Mouse (Mus musculus): ENCODE results near the gene Lbx2. TPM values are rescaled to one million over a fixed set of nuclear protein-coding genes. Genes with fewer than 3 reads are reported as not detected.

Lbx2 gene
- polyA plus RNA-seq (2015; fragmentation: Nextera tagmentation; extraction: Ambion mirVana) = 0.81 and 0.91 TPM in 2 replicates

DNA sequence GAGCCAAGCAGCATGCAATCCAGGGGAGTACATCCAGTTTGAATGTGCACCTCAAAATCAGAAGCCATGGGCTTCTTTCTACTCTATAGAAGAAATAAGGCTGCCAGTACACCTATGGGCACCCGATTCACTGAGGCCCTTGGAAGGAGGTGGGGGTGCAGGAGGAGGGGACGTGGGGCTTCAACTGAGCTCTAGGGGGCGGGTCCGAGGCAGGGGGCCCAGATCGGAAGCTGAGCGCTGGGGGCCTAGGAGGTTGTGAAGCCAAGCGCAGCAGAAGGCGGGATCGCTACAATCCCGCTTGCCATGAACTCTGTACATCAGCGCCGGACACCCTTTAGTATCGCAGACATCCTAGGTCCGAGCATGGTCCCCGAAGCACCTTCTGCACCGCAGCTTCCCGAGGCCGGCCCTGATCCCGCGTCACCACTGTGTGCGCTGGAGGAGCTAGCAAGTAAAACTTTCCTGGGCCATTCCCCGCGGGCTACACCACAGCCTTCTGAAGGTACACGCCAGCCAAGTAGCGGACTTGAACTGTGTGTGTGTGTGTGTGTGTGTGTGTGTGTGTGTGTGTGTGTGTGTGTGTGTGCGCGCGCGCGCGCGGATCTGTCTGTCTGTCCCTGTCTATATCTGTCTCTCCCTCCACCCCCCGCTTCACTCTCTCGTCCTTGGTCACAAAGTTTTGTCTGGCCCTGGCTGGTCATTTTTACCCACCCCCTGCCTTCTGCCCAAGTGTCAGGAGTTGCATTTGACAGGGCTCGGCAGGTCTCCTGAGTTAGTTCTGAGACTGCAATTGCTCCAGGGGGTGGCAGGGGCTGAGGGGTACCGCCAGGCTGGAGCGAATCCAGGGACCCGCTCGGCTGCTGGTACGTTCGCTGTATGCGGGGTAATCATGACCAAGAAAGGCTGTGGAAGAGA lies at the start of gene Lbx2:
Gene Lbx2, plus strand, starts transcription at position 247 of the 915 bp plus-strand sequence.
- 2% methylated on average over 40 of the region's 42 CpGs for WGBS
- no peaks in the 10 kb centered on the region for H3K9me3 ChIP-seq
- no peak for ATAC-seq (ENCODE audit: low FRiP score, low read depth)
- peak within 1 kb of the TSS; percentile 37 for H3K4me3 ChIP-seq
- peaks cover 13% of the 10 kb centered on the region for H3K36me3 ChIP-seq
- no peak within 1 kb of the TSS for H3K27ac ChIP-seq
- H3K4me2 ChIP-seq (replicated peaks) = peak within 1 kb of the TSS; percentile 64
- H3K4me1 ChIP-seq = peaks cover 43% of the 10 kb centered on the region
- H3K27me3 ChIP-seq = peaks cover 95% of the 10 kb centered on the region
- peak within 1 kb of the TSS; percentile 54 for H3K9ac ChIP-seq

DNA sequence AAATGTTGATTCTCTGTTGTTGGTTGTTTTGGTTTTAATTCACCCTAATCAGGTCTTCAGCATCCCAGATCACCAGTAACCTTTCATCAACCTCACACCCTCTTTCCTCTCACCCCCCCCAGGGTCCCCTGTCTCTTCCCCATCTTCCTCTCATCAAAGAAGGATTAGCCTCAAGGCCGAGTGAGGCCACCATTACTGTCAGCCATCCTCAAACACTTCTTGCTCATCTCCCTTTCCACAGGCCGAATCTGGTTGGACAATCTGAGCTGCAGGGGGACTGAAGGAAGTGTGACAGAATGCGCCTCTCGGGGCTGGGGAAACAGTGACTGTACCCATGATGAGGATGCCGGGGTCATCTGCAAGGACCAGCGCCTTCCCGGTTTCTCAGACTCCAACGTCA lies 49.0 kb upstream of the Lbx2 start:
- H3K4me1 ChIP-seq = peaks cover 34% of the 10 kb centered on the region
- WGBS = 78% methylated on average over 8 of the region's 8 CpGs

DNA sequence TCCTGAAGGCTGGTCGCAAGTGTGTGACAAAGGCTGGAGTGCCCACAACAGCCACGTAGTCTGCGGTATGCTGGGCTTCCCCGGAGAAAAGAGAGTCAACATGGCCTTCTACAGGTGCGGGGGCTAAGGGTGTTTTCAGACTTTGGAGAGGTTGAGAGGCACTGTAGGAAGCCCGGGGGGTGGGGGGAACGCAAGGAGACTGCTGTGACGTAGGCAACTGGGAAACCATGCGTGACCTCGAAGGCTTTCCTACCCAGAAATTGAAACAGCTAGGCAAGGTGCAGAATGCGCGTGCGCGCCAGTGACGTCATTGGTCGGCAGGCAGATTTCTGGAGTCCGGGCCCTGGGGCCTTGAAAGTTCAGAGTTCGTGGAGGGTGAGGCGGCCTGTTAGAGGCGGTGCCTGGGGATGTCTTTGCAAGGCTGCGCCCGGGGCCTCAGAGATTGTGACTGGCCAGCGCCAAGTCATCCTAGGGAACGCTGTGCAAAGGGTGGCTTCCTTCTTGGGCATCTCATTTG lies 47.6 kb upstream of the Lbx2 start:
- Histone ChIP-seq H3K9me3 (no peaks in the 10 kb centered on the region), H3K9ac (peak overlapping the region; percentile 53; the same call in 1 of the 2 replicates), H3K27ac (no peak overlapping the region), H3K4me2 (replicated peaks) (peak overlapping the region; percentile 63), H3K36me3 (peaks cover 8% of the 10 kb centered on the region; the same call in 1 of the 2 replicates), H3K27me3 (no peaks in the 10 kb centered on the region), H3K4me1 (peaks cover 29% of the 10 kb centered on the region), H3K4me3 (peak overlapping the region; percentile 30)
- 10% methylated on average over 24 of the region's 24 CpGs for WGBS
- 0 out of 2 replicates have a peak, but pooled peaks have one; percentile 25 for ATAC-seq (ENCODE audit: low FRiP score, low read depth)

More for the DNA sequence above, 49.0 kb upstream of the Lbx2 start:
- Histone ChIP-seq H3K4me2 (replicated peaks) (no peak overlapping the region), H3K27me3 (peaks cover 4% of the 10 kb centered on the region), H3K27ac (no peak overlapping the region), H3K4me3 (no peak overlapping the region), H3K9me3 (no peaks in the 10 kb centered on the region), H3K36me3 (peaks cover 8% of the 10 kb centered on the region; the same call in 1 of the 2 replicates), H3K9ac (no peak overlapping the region)
- ATAC-seq (ENCODE audit: low FRiP score, low read depth) = no peak

DNA sequence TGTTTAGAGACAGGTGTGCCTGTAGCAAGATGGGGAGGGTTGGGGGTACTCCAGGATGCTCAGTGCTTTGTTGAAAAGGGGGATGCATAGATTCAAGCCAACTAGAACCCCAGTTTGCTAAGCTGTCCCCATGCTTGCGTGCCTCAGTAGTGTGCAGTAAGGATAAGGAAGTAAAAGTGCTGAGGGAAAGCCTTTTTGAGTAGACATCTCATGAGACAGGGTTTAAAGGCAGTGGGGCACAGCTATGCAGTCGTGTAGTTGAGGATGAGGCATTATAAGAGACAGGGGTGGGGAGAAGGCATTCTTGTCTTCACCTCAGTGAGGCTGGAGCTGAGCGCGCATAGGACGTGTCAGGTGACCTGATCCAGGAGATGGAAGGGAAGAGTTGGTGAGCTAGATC lies 45.6 kb upstream of the Lbx2 start:
- peaks cover 13% of the 10 kb centered on the region for H3K4me1 ChIP-seq
- H3K4me2 ChIP-seq (replicated peaks) = no peak overlapping the region
- peaks cover 16% of the 10 kb centered on the region for H3K36me3 ChIP-seq
- no peaks in the 10 kb centered on the region for H3K9me3 ChIP-seq
- 77% methylated on average over 5 of the region's 5 CpGs for WGBS
- ATAC-seq (ENCODE audit: low FRiP score, low read depth) = no peak
- no peak overlapping the region for H3K4me3 ChIP-seq
- H3K27ac ChIP-seq = no peak overlapping the region
- H3K9ac ChIP-seq = no peak overlapping the region; the same call in 1 of the 2 replicates
- H3K27me3 ChIP-seq = no peaks in the 10 kb centered on the region

DNA sequence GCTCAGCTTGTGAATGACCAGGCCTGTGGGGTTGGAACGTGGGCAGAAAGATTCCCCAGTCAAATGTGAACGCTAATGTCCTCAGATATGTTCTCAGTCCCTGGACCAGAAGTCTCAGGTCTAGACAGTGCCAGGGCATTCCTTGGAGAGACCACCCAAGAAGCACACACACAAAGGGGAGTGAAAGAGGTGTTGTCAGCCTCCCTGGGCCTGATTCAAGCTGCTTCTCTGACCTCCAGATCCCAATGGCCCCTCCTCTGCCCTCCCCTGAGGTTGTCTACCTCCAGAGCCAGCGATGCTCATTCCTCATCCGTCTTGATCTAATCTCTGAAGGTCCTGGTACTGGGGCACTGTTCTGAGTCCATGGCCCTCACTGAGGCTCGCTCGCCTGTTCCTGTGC lies 42.6 kb upstream of the Lbx2 start:
- Histone ChIP-seq H3K27ac (no peak overlapping the region), H3K4me1 (peaks cover 4% of the 10 kb centered on the region), H3K27me3 (no peaks in the 10 kb centered on the region), H3K4me2 (replicated peaks) (no peak overlapping the region), H3K9me3 (no peaks in the 10 kb centered on the region), H3K9ac (0 out of 2 replicates have a peak overlapping the region, but pooled peaks have one; percentile 25), H3K36me3 (peaks cover 16% of the 10 kb centered on the region), H3K4me3 (no peak overlapping the region)
- ATAC-seq (ENCODE audit: low FRiP score, low read depth) = no peak
- WGBS = 69% methylated on average over 6 of the region's 6 CpGs

DNA sequence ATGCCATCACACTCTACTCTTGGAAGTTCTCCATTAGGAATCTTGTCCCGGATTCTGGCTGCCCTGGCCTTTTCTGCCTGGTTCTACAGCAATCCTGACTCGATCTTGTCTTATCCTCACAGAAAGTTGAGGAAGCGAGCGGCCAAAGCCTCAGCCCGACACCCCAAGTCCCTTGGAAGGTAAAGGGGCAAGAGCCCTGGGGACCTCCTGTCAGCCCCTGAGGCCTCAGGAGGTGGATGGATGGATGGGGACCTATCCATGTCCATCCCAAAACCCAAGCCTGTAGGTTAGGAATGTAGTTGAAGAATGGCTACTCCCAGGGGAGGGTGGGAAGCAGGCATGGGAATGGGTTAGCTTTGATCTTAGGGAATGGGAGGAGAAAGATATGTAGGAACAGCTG lies 42.2 kb upstream of the Lbx2 start:
- Histone ChIP-seq H3K4me2 (replicated peaks) (no peak overlapping the region), H3K9ac (0 out of 2 replicates have a peak overlapping the region, but pooled peaks have one; percentile 25), H3K27me3 (no peaks in the 10 kb centered on the region), H3K4me1 (no peaks in the 10 kb centered on the region), H3K27ac (no peak overlapping the region), H3K9me3 (no peaks in the 10 kb centered on the region), H3K4me3 (no peak overlapping the region), H3K36me3 (peaks cover 21% of the 10 kb centered on the region)
- WGBS = 86% methylated on average over 5 of the region's 5 CpGs
- no peak for ATAC-seq (ENCODE audit: low FRiP score, low read depth)

DNA sequence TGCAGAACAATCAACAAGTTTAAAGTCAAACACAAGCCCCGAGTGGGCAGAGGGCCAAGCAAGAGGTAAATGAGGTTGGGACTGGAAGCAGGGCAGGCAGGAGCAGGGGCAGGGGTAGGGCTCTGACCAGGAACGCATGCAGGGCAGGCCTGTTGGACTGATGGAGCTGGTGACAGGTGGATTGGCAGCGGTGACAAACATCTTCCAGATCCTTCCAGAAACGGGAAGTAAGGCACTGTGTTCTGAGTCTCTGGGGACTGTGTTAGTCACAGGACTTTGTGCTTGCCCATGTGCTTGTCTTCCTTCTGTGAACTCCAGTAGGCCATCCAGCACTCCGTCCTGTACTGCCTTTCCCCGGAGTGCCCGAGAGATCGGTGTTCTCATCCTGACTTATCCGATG lies 41.4 kb upstream of the Lbx2 start:
- Histone ChIP-seq H3K4me2 (replicated peaks) (no peak overlapping the region), H3K9me3 (no peaks in the 10 kb centered on the region), H3K4me3 (no peak overlapping the region), H3K27ac (no peak overlapping the region), H3K36me3 (peaks cover 27% of the 10 kb centered on the region), H3K4me1 (no peaks in the 10 kb centered on the region), H3K27me3 (no peaks in the 10 kb centered on the region), H3K9ac (no peak overlapping the region)
- WGBS = 81% methylated on average over 9 of the region's 9 CpGs
- no peak for ATAC-seq (ENCODE audit: low FRiP score, low read depth)

DNA sequence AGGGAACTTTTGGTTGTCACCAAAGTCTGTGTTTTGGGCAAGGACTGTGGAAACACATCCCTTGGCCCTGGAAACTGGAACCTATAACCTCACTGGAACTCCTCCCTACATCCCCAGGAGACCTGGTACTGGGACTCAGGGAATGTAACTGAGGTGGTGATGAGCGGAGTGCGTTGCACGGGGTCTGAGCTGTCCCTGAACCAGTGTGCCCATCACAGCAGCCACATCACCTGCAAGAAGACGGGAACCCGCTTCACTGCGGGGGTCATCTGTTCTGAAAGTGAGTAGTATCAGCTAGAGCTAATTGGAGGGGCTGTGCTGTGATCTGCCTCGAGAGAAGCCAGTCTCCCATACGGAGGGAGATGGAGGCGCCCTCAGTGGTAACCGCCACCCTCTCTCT lies 36.8 kb upstream of the Lbx2 start:
- Histone ChIP-seq H3K27ac (no peak overlapping the region), H3K4me3 (no peak overlapping the region), H3K4me2 (replicated peaks) (no peak overlapping the region), H3K9ac (no peak overlapping the region), H3K9me3 (no peaks in the 10 kb centered on the region), H3K36me3 (peaks cover 42% of the 10 kb centered on the region), H3K4me1 (peaks cover 17% of the 10 kb centered on the region), H3K27me3 (no peaks in the 10 kb centered on the region)
- WGBS = 70% methylated on average over 10 of the region's 10 CpGs
- ATAC-seq (ENCODE audit: low FRiP score, low read depth) = no peak

DNA sequence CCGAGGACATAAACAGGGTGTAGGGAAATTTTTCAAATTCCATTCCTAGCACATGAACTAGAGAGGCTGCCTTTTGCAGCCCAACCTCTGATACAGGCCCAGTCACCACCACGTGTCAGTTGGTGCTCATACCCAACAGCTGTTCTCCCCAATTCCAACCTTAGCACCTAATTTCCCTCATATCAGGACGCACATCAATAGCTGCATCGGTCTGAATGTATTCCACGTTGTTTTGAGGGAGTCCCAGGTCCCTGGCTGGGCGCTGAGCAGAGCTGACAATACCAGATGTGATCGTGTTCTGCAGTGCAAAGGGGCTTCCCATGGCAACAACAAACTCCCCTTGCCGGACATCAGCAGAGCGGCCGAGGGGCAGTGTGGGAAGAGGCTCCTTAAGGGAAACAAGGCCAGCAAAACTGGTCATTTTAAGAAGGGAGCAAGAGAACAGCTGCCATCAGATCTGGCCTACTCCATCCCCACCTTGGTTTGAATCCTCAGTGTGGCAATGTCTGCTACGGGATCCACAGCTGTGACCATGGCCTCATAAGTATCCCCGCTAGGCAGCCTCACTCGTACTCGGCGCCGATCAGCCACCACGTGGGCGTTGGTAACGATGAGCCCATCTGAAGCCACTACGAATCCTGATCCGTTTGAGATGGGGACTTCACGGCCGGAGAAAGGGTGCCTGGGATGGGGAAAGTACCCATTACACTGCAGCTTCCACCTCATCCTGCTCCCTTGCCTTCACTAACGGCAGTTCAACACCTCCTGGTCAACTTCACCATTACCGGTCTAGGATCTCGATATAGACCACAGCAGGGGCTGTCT lies 32.8 kb upstream of the Lbx2 start:
- Histone ChIP-seq H3K9ac (peak overlapping the region; percentile 95), H3K4me3 (peak overlapping the region; percentile 96), H3K27me3 (0 out of 2 replicates have a peak, but pooled peaks cover under 1% of the 10 kb centered on the region), H3K9me3 (no peaks in the 10 kb centered on the region), H3K27ac (peak overlapping the region; percentile 93), H3K4me2 (replicated peaks) (peak overlapping the region; percentile 77), H3K36me3 (peaks cover 59% of the 10 kb centered on the region), H3K4me1 (peaks cover 30% of the 10 kb centered on the region)
- 1% methylated on average over 26 of the region's 26 CpGs for WGBS
- ATAC-seq (ENCODE audit: low FRiP score, low read depth) = no peak

DNA sequence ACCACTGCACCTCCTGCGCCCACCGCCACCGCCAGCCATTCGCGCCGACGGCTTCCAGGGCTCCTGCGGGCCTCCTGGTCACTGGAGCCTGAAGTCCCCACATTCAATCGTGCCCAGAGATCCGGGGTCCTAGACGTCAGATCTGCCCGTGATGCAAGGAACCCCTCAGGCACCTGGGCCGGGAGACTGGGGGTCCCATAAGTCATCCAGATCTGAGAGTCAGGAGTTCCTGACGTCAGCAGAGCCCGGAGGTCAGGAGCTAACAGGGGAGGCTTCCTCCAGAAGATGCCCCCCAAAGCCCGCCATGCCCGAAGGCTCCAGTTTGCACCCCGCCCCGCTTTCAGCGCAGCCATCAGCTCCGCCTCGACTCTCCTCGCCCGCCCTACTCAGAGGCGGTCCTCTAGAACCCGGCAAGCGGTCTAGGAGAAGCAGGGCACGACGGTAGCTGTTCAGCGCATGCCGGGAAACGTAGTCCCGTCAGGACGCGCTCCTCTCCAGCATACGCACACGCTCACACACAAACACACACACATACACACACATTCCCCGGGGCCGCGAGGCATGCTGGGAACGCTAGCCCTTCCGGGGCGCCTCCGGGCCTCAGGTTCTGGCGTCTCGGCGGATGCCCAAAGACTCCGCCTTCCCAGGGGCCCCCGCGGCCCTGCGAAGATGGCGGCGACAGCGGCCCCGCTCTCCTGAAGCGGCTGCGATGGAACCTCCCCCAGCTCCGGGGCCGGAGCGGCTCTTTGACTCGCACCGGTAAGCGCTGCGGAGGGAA lies 31.9 kb upstream of the Lbx2 start, which contains the start of gene Aup1:
Gene Aup1, plus strand, starts transcription at position 448 of the 778 bp plus-strand sequence.
- H3K9me3 ChIP-seq = no peaks in the 10 kb centered on the region
- peak within 1 kb of the TSS; percentile 95 for H3K9ac ChIP-seq
- H3K36me3 ChIP-seq = peaks cover 55% of the 10 kb centered on the region
- H3K4me1 ChIP-seq = peaks cover 30% of the 10 kb centered on the region
- H3K27ac ChIP-seq = peak within 1 kb of the TSS; percentile 93
- H3K27me3 ChIP-seq = peaks cover 9% of the 10 kb centered on the region
- H3K4me3 ChIP-seq = peak within 1 kb of the TSS; percentile 96
- WGBS = under 1% methylated on average over 64 of the region's 64 CpGs
- peak; percentile 96 for ATAC-seq (ENCODE audit: low FRiP score, low read depth)
- H3K4me2 ChIP-seq (replicated peaks) = peak within 1 kb of the TSS; percentile 77

DNA sequence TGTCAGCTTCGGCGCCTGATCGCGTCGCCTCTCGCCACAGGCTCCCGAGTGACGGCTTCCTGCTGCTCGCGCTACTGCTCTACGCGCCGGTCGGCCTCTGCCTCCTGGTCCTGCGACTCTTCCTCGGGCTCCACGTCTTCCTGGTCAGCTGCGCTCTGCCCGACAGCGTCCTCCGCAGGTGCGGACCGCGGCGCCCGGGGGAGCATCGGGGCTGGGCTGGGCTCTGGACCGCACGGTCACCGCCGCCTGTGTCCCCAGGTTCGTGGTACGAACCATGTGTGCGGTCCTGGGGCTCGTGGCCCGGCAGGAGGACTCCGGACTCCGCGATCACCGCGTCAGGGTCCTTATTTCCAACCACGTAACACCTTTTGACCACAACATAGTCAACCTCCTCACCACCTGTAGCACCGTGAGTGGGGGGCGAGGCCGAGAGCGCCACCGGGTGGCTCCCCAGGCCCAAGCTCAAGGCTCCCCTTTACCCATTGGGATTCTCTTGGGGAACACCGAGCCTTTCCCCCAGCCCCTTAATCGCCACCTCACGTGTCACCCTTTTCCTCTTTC lies 31.2 kb upstream of the Lbx2 start, which contains the start of gene Htra2:
Gene Htra2, minus strand, starts transcription at position 403 of the 561 bp plus-strand sequence.
- ATAC-seq (ENCODE audit: low FRiP score, low read depth) = no peak; the same call in 1 of the 2 replicates
- under 1% methylated on average over 48 of the region's 50 CpGs for WGBS
- peak within 1 kb of the TSS; percentile 93 for H3K27ac ChIP-seq
- peaks cover 48% of the 10 kb centered on the region for H3K36me3 ChIP-seq
- H3K27me3 ChIP-seq = peaks cover 16% of the 10 kb centered on the region
- H3K4me3 ChIP-seq = peak within 1 kb of the TSS; percentile 96
- peak within 1 kb of the TSS; percentile 95 for H3K9ac ChIP-seq
- no peaks in the 10 kb centered on the region for H3K9me3 ChIP-seq
- H3K4me2 ChIP-seq (replicated peaks) = peak within 1 kb of the TSS; percentile 77
- peaks cover 30% of the 10 kb centered on the region for H3K4me1 ChIP-seq

Data from limb, embryonic 13.5 days (tissue).